Mouse (Mus musculus): ENCODE data around the gene Fam124a.

GRCm38 (mm10) chr14:62506261-62506660 lies 49.3 kb upstream of the Fam124a start:
- TF ChIP-seq GATA1 (IDR thresholded peaks at IDR 0.05; ENCODE audit: low read length) (no peak), TAL1 (IDR thresholded peaks at IDR 0.05; ENCODE audit: low read length) (no peak)
